Mouse (Mus musculus): ENCODE data around the gene Hoxb6.

The Hoxb6 gene

GRCm38 (mm10) chr11:96314671-96315343, 22.5 kb downstream of the Hoxb6 start:
- no peak for DNase-seq (ENCODE audit: low spot score in 2 of 2)

DNA sequence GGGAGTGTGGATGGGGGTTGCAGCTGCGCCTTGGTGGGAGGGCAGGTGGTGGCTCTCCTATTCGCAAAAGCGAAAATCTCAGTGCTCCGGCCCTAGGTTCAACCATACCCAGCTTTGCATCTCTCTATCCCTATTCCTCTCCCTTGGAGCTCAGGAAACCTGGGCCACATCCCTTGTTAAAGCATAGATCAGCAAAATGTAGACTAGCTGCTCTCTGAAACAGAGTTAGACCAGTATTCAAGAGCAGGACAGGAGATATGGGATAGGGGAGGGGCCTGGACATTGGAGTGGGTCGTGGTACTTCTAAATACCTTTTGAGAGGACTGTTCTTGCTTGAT, 23.0 kb downstream of the Hoxb6 start:
- no peak for DNase-seq (ENCODE audit: low spot score in 2 of 2)

GRCm38 (mm10) chr11:96316696-96317607, 24.7 kb downstream of the Hoxb6 start:
- DNase-seq (ENCODE audit: low spot score in 2 of 2): no peak

GRCm38 (mm10) chr11:96317608-96318367, 25.5 kb downstream of the Hoxb6 start, which contains the start of gene Hoxb4:
TSS of gene Hoxb4 (plus strand) at chr11:96318267.
- DNase-seq (ENCODE audit: low spot score in 2 of 2): no peak

- no peak for DNase-seq (ENCODE audit: low spot score in 2 of 2)
These were observed 26.2 kb downstream of the Hoxb6 start for GRCm38 (mm10) chr11:96318368-96319070.

- DNase-seq (ENCODE audit: low spot score in 2 of 2): no peak
These were observed 27.0 kb downstream of the Hoxb6 start for GRCm38 (mm10) chr11:96319071-96319902.

GRCm38 (mm10) chr11:96319910-96320309, 27.6 kb downstream of the Hoxb6 start:
- no peak for DNase-seq (ENCODE audit: low spot score in 2 of 2)

GRCm38 (mm10) chr11:96320688-96321087, 28.4 kb downstream of the Hoxb6 start:
- no peak for DNase-seq (ENCODE audit: low spot score in 2 of 2)

- DNase-seq (ENCODE audit: low spot score in 2 of 2): no peak
These were observed 29.6 kb downstream of the Hoxb6 start for GRCm38 (mm10) chr11:96321846-96322245.

- no peak for DNase-seq (ENCODE audit: low spot score in 2 of 2)
These were observed 30.5 kb downstream of the Hoxb6 start for GRCm38 (mm10) chr11:96322738-96323137.

DNA sequence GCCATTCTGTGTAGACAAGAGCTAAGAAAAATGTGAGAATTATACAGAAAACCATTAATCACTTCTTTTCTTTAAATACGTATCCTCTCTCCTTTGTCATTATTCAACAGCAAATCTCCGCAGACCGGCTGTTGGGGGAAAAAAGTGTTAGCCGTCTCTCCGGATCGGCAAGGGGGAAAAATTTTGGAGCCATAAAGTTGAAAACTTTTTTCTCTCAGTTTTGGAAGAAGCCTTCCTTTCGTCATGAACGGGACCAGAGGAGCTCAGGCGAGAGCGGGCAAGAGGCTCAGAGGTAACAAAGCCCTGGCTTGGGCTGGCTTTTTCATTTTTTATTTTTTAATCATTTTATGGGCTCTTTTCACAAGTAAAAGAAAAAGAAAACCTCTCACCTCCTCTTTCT, 30.9 kb downstream of the Hoxb6 start, which contains the start of gene Hoxb3:
Hoxb3 (plus strand) TSS at position 173 of the 400 bp plus-strand sequence.
- DNase-seq (ENCODE audit: low spot score in 2 of 2): no peak

- no peak for DNase-seq (ENCODE audit: low spot score in 2 of 2)
These were observed 31.8 kb downstream of the Hoxb6 start for GRCm38 (mm10) chr11:96324125-96324524.

- DNase-seq (ENCODE audit: low spot score in 2 of 2): no peak
These were observed 32.7 kb downstream of the Hoxb6 start for GRCm38 (mm10) chr11:96324965-96325364.

- DNase-seq (ENCODE audit: low spot score in 2 of 2): no peak
These were observed 33.5 kb downstream of the Hoxb6 start for GRCm38 (mm10) chr11:96325747-96326212.

DNA sequence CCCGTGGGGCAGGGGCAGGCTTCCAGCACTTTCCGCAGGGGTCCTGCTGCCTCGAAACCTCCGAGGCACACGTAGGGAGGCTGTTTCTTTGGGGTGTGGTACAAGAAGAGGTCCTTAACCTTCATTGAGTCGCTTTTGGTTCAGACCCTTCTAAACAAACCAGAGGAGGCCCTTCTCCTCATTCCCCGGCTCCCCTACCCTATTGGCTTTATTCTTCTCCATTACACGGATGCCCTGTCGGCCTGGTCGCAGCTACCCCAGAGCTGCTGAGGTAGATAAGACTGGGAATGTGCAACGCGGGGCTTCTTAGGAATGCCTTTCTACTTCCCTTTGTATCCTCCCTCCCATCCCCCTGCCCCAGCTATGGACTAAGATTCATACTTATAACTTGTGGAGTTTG, 34.4 kb downstream of the Hoxb6 start:
- no peak for DNase-seq (ENCODE audit: low spot score in 2 of 2)

DNA sequence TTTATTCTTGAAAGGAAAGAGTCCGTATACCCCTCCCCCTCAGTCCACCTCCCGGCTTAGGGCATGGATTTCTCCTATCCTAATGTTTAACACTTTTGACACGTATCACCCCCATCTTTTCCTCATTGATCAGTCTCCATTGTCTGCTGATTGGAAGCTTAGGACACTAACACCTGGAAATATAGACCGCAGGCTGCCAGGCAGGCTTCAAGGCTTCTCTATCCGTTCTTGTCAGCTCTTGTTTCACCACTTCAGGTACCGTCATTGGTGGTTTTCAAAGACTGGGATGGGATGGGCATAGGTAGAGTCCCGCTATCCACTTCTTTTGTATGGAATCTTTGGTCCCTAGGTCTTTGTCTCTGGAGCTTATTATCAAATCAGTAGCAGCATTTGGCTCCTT, 34.8 kb downstream of the Hoxb6 start:
- DNase-seq (ENCODE audit: low spot score in 2 of 2): no peak

GRCm38 (mm10) chr11:96327750-96328149, 35.5 kb downstream of the Hoxb6 start:
- no peak for DNase-seq (ENCODE audit: low spot score in 2 of 2)

DNA sequence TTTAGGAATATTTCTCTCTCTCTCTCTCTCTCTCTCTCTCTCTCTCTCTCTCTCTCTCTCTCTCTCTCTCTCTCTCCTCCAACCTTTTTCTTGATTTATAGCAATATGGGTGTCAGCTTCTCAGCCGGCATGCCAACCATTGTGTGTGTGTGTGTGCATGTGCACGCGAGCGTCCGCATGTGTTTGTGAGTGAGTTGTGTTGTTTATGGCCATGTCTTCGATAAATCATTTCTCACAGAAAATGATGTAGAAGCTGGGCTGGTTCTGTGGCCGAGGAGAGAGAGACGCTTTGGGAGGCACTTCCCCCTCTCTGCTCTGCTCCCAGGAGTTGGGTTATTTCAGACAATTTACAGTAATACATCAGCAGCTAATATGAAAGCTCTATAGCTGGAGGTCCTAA, 36.3 kb downstream of the Hoxb6 start:
- no peak for DNase-seq (ENCODE audit: low spot score in 2 of 2)

- DNase-seq (ENCODE audit: low spot score in 2 of 2): no peak
These were observed 39.8 kb downstream of the Hoxb6 start for GRCm38 (mm10) chr11:96332105-96332504.

DNA sequence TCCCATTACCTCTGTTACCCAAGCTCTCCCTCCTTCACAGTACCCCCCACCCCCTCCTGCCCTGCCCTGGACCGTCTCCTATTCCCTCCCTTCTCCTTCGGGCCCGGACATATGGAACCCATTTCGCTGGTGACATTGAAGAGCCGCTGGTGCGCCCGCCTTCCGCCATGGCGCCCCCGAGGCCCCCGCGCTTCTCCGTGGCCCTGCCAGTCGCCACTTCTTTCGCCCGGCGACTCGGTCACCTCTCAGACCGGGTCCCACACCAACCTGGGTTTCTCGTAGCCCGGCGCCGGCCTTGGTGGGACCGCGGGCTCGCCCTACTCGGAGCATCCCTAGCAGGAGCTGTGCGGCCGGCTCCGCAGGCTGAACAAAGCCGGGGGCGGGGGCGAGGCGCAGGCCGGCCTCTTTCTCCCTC, 40.3 kb downstream of the Hoxb6 start:
- no peak for DNase-seq (ENCODE audit: low spot score in 2 of 2)
